Mouse (Mus musculus) skeletal muscle tissue, postnatal 0 days (tissue): ENCODE measurements around the gene Chd2. TPM values are rescaled to one million over a fixed set of nuclear protein-coding genes. Genes with fewer than 3 reads are reported as not detected.

Experiments
- polyA plus RNA-seq: library from polyadenylated mRNA; unstranded; fragments of >200 nt; fragmentation: Nextera tagmentation; extraction: Ambion mirVana; gene quantifications from 2 replicates; pipeline ENCODE4 v1.2.1, GENCODE M21; 2015

The Chd2 gene
- polyA plus RNA-seq: 24.7 and 27.8 TPM in 2 replicates

DNA sequence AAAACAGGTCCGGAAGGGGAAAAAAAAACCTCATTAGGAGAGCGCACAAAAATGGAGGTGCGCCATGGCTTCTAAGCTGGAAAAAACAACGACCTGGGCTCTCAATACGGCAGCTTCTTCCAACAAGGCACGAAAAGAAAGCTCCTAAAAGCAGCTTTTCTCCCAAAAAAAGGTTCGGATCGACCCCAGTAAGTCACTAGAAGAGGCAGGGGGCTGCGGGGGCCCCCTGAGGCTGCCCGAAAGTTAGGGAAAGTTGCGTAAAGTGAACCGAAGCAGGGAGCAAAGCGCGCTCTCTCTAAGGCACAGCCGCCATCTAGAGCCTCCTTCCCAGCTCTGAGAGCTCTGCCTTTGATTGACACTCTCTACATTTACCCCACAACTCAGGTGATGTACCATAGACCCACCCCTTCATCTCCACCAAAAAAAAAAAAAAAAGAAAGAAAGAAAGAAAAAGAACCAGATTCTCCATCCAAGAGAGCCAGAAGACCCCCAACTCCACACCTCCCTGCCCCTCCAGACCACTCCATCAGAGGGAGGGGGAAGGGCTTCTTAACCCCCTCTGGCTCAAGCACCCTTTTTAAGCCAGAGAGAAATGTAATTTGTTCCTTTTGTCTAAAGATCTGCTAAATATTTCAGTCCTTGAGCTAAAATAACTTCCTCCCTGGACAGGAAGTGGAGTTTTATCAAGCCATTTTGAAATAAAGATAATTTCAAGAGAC is at the start of gene Chd2:
TSS of gene Chd2 (minus strand) at position 419 of the 719 bp plus-strand sequence.

Other genes starting within 250 kb of the Chd2 start
- 13.9 and 15.4 TPM in 2 replicates for gene Rgma, start 166.3 kb downstream of the Chd2 start, polyA plus RNA-seq
- 8.3 and 11.3 TPM in 2 replicates for gene Fam174b, start 198.5 kb upstream of the Chd2 start, polyA plus RNA-seq